Mouse (Mus musculus) granulocyte monocyte progenitor cell, adult 5-6 weeks (primary cell): ENCODE measurements at regions not wholly inside any gene's neighbourhood (a gene's known extent, or its start where the extent isn't known, plus 50 kb on each side); places are given as distances from the start of the nearest gene placed in this dataset.
"Not testable (repeated sequence)": the region's sequence is repeated elsewhere in the genome, so short reads cannot be mapped to it uniquely, and the experiment has no call there.

ENCODE experiments used
- ATAC-seq: replicated peaks from 2 replicates; pipeline ENCODE4 v1.8.0; 2016; ENCODE audit warnings: mild to moderate bottlenecking, moderate TSS enrichment, inconsistent platforms; ENCODE audit not compliant: poor library complexity, severe bottlenecking

DNA sequence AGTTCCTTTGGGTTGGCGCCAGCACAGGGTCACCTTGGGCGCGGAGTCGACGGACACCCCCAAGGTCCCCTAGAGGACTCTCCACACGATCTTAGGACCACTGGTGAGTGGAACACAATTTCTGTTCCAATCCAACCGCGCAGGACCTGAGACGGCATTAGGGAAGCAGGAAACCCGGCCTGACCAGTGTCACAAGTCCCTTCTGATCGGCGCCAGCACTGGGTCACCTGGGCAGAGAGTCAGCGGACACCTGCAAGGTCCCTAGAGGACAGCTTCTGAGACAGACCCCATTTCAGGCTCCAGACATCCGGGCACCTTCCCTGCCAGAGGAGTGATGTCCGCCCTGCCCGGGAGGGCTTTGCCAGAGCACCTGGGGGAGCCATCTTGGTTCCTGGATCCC lies 74.2 kb upstream of the Cdh13 start:
- ATAC-seq: not testable (repeated sequence)

DNA sequence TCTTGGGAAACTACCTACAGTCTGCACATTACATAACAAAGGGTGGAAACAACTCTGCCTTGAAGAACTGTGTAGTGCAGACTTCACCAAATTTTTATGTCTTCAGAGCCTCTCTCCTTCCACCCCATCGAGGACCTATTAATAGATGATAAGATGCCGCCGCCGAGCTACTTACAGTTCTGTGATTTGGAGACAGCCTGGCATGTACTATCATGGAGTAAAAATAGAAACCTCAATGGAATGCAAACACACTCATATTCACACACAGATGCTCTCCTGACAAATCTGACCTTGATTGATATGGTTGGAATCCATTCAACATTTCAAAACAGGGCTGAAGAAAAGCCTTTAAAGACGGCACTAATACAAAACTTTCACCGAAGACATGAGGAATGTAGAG lies 92.7 kb upstream of the Cdh13 start:
- ATAC-seq: no peak

DNA sequence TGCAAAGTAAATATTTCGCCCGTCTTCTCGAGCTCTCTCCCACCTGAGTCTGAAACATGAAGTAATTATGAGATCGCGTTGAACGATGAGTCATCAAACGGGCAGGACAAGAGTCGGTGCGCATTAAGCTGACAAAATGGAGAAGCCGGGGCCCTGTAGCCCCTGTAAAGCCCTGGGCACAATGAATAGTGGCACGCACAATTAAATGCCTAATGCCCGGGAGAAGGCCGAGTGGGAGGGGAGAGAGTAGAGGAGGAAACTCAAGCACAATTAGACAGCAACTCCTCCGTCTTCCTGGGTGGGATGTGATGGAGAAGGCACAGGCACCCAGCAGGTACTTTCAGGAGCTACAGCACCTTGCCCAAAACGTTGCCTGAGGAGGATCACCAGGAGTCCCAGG lies 94.3 kb upstream of the Cdh13 start:
- ATAC-seq: no peak

DNA sequence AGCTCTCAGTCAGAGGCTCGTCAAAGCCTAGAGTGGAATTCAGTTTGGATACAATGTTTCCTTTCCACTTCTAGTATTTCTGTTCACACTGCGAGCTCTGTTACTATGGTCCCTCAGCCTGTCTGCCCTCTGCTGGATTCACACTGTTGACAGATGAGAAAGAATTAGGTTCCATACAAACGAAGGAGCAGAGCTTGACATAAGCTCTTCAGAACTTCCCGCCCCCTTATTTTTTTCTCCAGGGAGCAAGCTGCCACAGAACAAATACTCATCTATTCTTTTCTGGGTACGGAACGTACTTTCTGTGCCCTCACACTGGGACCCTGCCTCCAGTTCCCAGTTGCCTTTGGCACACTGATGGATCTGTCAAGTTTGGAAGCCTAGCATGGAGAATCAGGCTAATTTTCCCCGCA lies 114.5 kb upstream of the Cdh13 start:
- ATAC-seq: no peak

DNA sequence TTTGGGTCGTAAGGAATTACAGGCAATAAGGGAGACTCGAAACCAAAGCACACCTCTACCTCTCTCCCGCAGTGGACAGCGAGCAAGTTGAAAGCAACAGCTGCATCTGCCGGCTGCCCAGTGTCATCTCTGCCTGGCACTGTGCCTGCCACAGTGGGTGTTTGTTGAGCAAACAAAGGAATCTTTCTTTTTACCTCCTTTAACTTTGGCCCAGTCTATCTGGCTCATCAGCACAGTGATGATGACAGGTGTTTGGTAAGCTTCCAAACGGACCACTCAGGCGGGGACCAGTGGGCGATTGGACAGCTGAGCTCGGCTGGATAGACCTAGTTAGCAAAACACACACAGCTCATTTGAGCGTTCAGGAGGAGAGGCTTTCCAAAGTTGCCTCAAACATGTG lies 121.4 kb upstream of the Cdh13 start:
- ATAC-seq: no peak

DNA sequence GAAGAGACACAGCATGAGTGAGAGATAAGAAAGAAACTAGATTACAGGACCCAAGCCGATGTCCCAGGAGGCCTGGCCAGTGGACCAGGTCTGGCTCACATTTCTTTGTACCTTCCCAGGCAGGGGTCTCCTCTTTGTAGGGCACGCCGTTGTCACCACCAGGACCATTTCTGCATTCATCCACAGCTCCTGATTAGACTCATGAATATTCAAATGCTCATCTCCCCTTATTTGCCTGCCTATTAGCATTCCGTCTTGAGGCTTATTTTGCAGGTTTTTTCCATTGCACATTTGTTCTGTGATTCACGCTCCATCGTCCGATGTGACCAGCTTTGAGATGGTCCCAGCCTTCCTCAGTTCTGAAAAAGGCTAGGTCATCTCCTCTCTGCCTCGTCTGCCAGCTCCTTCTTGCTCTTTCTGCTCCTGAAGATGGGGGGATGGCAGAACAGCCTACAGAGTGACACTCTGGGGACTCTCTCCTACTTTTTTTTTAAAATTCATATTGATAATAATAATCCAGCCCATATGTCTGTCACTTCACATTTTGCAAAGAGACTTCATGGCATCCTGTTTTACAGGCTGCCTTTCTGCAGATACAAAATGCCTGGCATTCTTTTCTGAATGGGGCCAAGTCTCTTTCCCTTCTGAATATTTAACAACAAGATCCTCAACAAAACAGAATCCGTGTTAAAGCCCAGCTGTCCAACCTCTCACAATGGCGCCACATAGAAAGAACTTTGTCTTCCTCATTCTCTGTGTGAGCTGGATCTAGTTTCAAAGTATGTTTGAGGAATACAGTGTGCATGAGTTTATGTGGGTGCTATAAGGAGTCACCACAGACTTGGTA lies 136.0 kb upstream of the Cdh13 start:
- ATAC-seq: no peak

DNA sequence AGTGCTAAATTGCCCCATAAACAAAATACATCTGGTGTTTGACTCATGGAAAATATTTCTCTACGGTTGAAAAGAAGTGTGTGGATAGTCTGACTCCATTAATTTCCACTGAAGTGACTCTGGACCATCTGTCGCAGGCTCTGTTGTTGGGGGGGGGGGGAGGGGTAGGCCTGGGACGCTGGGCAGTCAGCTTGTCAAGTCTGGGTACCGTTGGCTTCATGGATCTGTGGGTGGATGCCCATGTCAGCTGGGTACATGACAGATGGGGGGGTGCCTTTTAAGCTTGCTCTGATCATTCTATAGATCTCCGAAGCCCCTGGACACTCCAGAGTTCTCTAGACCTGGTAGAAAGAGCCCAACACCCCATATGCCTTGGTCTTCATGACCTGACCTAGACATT lies 139.0 kb upstream of the Cdh13 start:
- ATAC-seq: no peak

DNA sequence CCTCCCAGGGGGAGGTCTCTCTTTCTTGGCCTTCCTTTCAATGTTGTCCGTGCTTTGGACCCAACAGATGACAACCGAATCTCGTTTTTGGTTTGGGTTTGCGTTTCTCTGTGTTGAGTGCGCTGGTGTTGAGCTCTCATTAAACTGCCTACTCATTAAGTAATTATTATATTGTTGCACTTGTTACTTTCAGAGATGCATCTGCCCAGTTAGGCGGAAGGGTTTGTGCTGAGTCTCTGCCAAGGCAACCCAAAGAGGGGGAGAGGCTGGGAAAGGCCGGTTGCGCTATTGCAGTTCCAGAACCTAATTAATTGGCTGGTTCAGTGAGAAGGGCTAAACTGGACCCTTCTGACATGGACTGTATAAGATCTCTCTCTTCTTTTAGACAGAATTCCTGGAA lies 141.2 kb upstream of the Cdh13 start:
- ATAC-seq: no peak

DNA sequence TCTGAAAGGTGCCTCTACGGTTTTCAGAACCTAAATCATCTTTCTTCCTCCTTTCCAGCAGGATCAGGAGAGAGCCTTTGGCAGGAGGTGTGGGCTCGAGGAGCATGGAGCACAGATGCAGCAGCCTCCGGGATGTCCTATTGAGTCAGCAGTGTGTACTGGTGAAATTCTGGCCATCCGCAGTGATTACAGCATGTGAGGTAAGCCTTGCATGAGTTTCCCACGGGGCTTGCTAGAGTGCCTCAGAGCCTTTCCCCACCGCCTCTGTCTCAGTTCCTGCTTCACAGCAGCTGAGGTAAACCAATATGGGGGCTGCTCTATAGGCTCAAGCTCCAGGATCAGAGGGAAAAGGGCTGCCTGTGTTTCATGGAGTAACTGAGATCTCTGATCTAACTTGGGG lies 143.6 kb upstream of the Cdh13 start:
- no peak for ATAC-seq

DNA sequence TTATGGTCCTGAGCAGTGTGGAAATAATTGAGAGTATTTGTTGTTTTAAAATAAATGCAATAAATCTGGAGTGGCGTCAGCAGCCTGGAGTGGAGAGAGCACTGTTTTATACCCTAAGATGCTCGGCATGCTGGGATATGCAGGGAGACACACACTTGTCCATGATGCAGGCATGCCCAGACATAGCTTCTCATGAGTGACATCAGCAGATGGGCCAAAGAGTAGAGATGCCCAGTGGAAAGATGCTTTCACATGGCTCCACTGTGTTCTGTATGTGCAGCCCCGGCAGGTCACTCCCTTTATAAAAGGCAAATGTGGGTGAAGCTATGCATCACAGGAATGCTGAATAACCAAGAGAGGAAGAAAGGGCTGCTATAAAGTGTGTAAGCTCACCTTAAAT lies 145.7 kb upstream of the Cdh13 start:
- ATAC-seq: no peak

DNA sequence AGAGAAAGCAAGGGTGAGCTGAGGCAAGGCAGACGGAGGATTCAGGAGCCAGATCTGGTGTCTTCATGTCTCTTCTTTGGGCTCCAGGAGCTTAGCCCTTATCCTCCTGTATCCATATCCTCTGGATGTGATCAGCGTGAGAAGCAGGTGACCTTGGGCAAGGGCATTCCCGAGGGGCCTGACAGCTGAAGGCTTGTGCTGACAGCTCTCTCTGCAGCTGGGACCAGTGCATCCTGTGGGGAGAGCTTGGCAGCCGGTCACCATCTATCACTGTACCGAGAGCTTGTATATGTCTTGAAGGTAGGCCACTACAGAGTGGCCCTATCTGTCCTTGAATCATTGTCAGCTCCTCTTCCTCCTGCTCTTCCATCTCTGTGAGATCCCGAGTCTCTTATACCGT lies 158.5 kb upstream of the Cdh13 start:
- no peak for ATAC-seq

DNA sequence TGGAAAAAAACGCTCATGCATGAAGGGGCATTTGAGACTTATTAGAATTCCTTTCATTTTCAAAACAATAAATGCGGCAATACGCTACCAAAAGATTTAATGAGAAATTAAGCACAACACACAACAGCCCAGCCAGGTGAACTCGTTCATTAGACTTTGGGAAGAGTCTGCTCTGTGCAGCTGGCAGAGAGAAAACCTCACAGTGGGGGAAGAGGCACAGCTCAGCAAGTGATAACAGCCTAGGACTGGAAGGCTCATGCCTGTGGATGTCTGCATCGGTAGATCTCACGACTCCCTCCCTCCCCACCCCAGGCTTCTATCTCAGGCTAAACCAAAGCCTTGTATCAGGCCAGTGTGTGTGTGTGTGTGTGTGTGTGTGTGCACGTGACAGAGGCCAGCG lies 169.3 kb upstream of the Cdh13 start:
- no peak for ATAC-seq

DNA sequence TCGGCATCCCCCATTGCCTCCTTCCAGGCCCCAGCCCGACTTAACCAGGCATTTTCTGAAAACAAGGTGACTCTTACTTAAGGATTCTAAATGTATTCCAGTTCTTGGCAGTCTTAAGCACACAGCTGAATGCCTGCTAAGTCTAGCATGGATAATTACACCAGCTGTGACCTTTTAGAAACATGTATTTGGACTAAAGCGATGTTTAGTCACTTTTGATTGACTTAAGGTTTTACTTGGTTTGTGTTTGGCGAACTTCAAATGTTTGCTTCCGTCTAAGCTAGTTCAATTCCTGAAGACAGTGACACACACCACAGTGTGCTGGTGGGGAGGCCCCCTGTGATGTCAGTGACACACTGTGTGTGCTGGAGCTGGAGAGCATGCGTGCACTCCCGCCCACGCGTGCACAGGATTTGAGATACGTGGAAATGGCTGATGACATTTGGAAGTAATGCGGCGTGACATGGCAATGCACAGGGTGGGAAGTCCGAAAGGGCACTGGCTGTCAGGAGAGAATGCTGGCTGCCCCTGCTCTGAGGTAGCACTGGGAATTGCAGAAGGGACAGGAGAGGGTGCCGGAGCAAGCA lies 179.0 kb upstream of the Cdh13 start:
- ATAC-seq: no peak

DNA sequence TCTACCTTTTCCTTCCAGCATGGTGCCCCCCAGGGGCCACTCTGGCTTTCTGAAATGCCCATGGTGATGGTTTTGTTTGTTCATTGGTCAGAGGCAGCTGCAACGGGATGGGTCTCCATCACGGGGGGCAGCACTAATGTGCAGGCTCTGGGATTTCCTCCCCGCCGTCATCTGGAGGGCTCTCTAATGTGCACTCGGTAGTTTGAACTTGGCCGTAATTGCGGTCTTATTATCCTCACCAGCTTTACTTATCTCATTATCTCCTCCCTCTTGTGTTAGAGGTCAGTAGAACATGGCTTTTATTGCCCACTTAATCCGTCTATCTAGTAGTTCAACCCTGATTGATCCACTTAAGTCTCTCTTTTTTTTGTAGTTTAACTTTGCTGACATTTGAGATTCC lies 182.2 kb upstream of the Cdh13 start:
- no peak for ATAC-seq

DNA sequence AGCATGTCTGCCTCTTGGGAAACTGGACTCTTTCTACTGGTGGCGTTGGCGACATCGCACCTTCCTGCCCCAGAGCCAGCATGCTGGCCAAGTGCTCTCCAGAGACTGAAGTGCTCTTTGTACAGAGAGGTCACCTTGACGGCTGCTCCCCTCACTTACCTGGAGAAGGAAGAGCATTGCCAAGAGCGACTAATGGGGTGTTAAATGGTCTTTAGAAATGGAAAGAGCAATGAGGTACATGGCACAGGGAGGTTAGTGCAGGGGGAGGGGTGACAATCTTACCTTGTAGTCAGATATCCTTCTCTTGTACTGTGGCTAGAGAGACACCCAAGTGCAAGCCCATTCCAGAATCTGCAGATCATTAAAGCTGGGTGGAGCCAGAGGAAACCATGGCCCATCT lies 220.8 kb upstream of the Cdh13 start:
- no peak for ATAC-seq

DNA sequence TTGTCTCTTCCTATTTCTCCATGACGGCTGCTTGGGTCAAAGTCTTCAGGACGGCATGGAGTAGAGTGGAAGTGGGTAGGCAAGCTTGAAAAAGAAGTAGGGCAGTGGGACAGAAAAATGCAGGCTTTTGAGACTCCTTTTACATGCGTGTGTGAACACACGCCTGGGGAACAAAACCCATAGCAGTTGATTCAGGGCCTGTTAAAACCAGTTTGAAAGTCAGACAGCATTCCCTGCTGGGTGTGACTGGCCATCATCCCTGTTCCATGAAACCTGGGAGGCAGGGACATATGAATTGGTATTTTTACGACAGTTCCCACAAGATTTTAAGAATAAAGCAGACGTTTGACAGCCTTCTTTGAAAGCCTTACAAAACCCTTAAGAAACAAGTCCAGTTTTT lies 226.8 kb upstream of the Cdh13 start:
- no peak for ATAC-seq

DNA sequence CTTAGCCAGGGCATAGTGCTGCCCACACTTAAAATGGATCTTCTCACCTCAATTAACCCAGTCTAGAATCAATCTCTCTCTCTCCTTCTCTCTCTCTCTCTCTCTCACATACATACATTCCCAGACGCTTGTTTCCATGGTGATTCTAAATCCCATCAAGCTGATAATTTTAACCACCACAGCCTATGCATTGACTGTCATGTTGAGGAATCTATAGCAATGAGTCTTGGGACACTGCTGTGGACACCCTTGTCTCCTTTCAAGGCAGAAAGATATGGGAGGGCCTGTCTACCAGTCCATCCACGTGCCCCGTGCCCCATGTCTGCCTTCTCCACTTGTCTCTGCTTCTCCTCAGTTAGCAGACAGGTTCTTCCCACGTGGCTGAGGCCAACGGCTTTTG lies 228.0 kb upstream of the Cdh13 start:
- no peak for ATAC-seq

DNA sequence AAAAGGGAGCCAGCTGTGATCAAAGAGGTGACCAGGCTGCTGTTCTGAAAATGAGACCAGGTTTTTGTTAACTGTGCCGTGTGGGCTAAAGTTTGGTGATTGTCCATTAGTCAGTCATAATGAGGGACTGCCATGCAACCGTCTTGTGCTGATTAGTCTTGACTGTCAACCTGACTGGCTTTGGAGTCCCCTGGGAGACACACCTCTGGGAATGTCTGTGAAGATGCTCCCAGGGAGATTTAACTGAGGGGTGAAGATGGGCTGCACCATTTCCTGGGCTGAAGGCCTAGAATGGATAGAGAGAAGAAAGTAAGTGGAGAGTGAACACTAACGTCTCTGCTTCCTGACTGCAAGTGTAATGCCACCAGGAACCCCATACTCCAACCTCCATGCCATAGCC lies 233.1 kb upstream of the Cdh13 start:
- ATAC-seq: no peak

DNA sequence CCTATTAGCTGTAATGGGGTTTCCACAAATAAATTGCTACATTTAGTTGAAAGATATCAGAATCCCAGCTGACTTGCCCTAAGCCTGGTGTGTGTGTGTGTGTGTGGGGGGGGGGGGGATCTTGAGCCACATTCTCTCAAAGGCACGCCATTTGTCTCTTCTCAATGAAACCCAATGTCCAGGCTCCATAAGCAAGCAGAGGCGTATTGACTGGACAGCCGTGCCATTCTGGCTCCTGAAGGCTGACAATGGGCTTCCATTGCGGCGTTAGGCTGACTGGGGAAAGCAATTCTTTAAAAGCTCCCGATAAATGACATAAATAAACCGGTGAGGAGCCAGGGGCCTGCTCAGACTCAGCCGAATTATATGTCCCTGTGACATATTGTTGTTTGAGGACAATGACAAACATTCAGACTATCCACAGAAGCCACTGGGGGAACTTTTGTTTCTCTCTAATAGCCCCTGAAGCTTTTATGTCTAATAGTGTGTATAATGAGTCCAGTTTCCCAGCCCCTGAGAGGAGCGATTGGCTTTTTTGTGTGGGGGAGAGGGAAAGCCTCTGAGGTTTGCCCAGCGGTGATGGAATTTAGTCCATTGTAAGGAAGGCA lies 240.6 kb upstream of the Mphosph6 start:
- ATAC-seq: no peak

DNA sequence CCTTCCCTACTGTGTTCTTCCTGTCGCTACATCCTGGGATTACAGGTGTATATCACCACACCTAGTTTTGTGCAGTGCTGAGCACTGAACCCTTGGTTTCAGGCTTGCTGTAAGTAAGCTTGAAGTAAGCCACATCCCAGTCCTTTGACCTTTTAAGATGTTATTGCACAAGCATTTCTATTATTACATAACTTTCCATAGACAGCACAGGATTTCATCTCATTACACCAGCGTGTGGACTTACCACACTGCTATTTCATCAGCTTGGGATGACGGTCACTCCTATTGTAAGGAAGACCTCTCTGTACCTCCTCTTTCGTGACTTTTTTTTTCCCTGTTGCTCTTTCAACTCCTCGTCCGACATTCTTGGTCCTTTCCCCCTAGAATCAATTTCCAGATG lies 239.5 kb upstream of the Mphosph6 start:
- ATAC-seq: no peak

DNA sequence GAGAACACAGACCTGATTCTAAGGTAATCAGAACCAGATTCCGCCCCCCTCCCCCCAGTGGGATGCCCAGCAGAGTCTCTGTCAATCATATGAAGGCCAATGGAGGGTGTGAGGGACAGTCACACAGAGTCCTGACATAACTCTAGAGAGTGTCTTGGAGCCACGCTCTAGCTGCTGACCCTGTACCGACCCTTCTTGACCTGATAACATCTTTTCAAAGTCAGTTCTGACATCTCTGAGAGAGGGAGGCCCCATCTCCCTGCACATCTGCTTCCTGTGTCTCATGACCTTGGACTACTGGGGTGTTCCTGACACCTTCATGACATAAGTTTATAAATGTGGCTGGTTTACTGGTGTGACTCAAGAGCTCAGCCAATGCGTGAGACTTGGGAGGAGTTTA lies 236.1 kb upstream of the Mphosph6 start:
- no peak for ATAC-seq

DNA sequence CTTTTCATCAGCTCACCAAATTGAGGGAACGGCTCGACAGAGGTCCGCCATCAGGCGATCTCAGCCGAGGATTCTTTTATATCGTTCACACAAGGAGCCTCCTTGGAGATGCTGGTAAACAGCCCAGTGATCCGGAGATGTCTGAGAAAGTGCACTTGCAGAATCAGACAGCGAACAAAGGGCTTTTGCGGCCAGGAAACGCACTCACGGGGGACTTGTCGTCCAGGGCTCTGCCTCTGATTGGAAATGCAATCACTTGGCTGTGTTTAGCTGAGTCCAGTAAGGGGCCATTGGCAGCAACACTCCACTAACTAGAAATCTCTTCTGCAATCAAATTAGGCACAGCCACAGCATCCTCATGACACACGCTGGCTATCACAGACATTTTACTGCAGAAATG lies 232.3 kb upstream of the Mphosph6 start:
- no peak for ATAC-seq
